Mouse (Mus musculus): Measurements from ENCODE around the gene Fbxl7.

DNA sequence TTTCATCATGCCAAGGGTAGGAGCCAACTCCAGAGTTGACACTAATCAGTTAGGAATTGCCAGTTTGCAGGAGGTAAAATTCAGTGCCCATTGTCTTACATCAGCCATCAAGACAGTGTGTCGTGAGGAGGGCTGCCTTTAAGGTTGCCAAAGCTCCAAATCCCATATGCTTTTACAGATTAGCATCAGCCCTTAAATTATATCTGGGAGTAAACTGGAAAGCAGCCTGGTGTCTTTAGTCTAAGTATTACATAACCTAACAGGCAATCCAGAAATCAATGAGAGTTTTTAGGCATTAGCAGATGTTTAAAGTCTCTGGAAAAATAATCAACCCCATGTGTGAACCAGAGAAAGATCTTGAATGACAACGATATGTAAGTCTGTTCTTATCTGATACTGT lies 26.6 kb upstream of the Fbxl7 start:
- no peak for TF ChIP-seq MAX (IDR thresholded peaks at IDR 0.05)
- TF ChIP-seq CEBPB (IDR thresholded peaks at IDR 0.05; ENCODE audit: low read depth): no peak
- no peak for TF ChIP-seq CTCF (IDR thresholded peaks at IDR 0.05; ENCODE audit: control insufficient read depth, insufficient read depth, insufficient read length)
- TF ChIP-seq USF1 (IDR thresholded peaks at IDR 0.05; ENCODE audit: low read depth): no peak
